Mouse (Mus musculus) right cerebral cortex, postnatal 4 days (tissue): ENCODE data around the gene Klrg1.

Experiments used
- DNase-seq: peaks from one replicate; pipeline ENCODE4 v3.0.0-alpha.2; 2022

Gene Klrg1

DNA sequence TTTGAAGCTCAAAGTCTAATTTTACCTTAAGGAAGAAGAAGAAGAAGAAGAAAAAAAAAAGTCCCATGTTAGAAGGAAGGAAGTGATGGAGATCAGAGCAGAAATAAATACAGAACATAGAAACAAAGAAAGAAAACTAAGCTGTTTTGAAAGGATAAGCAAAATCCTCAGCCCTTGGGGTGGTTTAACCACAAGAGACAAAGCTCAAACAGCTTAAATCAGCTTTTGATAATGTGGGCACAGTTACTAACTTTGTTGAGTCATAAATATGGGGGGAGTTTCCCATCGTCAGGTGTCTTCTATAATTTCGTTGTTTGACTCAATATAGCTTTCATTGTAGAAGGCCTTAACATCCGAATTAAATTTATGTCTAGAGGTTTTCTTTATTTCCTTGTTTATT, 9.1 kb upstream of the Klrg1 start:
- DNase-seq = no peak

DNA sequence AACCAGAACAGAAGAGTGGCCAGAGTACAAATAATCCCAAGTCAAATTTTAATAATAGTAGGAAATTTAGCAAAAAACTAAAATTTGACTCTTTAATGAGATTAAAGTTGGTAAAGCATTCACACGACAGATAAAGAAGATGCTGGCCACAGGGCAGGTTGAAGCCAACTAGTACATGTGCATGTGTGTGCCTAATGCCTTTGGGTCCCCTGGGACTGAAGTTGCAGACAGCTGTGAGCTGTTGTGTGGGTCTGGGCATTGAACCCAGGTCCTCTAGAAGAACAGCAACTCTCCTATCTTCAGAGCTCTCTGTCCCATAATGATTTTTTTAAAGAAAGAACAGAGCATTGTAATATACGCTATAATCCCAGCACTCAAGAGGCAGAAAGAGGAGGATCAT, 8.6 kb upstream of the Klrg1 start:
- no peak for DNase-seq

DNA sequence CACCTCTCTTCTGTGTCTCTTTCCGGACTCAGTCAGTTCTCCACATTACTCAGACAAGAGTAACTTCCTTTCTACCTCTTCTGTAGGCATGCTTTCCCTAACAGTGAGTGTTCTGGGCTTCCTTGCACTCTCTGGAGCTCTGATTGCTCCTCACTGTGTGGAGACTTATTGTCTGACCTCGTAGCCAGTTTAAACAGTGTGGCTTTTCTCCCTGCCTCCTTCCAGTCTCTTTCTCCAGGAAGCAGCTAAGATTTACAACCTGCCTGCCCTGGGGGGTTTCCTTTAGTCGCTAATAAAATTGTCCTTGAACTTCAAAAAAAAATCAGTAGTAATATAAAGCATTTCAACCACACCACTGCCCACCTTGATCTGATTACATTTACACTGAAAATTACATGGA, 7.6 kb upstream of the Klrg1 start:
- no peak for DNase-seq

DNA sequence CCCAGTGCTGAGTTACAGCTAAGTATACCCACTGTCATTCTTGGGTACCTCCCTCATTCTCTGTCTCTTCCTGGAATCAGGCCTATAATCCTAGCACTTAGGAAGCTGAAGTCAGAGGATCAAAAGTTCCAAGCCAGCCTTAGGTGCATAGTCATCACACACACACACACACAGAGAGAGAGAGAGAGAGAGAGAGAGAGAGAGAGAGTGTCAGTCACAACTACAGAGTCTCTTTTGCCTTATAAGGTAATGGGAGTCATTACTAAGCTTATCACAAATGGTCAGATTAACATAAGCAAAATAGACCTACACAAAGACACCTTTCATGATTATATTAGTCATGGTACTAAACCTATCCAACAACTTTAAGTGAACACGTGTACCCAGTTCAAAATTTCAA, 6.6 kb upstream of the Klrg1 start:
- no peak for DNase-seq

DNA sequence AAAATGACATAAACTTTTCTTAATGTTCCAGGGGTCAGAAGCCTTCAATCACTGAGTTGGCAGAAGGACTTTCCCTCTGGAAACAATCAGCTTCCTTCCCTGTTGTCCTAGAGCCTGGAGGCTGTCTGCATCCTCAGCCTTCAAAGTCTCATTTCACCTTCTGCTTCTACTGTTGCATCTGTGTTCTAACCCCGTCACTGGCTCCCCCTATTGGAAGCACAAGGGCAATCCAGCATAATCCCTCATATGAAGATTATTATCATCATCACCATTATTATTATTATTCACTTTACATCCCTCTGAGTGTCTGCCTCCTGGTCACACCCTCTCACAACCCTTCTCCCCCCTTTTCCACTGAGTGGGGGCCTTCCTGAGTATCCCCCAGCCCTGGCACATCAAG, 5.6 kb upstream of the Klrg1 start:
- DNase-seq = no peak

DNA sequence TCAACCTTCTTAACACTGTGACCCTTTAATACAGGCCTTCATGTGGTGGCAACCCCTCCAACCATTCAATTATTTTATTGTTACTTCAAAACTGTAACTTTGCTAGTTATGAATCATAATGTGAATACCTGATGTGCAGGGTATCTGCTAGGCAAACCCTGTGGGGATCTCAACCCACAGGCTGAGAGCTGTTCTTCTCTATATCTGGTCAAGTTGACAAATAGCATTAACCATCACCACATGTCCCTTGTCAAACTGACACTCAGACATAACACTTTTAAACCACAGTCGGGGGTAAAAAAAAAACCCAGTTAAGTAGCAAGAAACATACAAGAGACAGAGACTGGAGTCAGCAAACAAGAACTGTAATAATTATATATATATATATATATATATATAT, 2.1 kb upstream of the Klrg1 start:
- DNase-seq = no peak

DNA sequence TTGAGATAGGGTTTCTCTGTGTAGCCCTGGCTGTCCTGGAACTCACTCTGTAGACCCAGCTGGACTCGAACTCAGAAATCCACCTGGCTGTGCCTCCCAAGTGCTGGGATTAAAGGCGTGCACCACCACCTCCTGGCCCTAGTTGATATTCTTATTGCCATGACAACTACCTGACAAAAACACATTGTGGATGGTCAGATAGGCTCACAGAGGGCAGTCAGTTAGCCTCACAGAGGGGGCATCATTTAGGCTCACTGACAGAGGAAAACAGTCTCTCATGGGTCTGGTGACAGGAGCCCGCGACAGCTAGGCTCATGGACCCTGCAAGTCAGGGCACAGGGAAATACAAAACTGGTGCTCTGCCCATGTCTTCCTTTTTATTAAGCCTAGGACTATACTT, 1.6 kb upstream of the Klrg1 start:
- no peak for DNase-seq

DNA sequence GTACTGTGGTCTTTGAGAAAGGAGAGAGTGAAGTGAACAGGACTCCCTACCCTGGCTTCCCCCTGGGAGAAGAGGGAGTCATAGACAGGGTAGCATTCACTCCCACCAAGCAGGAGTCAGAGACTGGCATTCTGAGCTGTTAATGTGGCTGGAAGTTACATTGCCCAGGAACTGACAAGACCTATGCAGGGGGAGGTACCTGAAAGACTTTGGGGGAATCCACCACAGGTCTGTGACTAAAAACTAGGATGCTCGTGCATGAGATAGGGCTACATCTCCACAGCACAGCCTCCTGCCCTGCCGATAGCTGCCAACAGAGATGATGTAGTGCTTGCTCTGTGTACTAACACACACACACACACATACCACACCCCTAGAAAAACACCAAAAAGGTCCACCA, 747 bp upstream of the Klrg1 start:
- DNase-seq = no peak

DNA sequence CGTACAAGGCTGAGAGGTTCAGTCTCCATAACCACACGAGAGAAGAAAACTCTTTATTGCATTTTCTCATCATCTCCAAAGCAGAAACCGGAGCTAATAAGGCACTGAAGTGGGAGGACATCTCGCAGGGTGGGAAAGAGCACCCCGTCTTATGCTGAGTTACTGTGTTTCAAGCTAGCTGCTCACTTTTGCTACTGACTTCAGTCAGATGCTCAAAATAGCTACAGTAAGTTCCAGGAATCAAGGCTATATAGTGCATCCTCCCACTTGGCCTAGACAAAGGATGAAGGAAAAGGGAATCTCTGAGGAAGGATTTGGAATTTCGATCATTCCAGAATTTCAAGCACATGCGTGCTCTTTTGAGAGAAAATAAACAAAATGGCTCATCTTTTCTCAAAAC, 6.1 kb downstream of the Klrg1 start:
- DNase-seq = no peak

DNA sequence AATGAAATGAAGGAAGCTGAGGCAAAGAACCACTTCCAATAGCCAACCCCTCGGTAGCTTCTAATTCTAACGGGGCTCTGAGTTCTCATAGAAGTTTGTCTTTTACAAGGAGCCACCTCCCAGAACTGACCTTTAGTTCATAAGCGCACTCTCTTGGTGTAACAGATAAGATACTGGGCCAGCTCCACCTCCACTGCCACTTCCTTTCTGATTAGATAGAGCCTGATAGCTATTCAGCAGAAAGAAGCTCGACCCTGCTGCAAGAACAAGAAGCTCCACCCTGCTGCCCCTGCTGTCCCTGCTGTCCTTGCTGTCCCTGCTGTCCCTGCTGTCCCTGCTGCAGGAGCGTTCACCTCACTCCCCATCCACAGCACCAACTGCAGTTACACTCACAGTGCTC, 8.1 kb downstream of the Klrg1 start:
- no peak for DNase-seq

DNA sequence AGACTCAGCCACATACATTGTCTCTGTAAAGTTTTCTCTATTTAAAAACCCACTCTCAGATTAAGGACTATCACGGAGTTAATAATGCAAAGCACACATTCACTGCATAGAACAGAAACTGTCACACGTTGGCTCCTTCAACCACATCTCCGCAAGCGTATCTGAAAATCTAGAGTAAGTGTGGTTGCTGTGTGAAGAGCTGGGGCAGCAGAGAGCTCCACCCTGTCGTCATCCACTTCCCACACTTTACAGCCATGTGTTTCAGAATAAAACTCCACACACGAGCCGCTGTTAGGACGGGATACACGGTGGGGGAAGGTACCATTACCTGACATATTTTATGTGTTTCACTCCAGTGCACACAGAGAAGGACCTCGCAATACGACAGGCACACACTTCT, 12.5 kb downstream of the Klrg1 start:
- no peak for DNase-seq

DNA sequence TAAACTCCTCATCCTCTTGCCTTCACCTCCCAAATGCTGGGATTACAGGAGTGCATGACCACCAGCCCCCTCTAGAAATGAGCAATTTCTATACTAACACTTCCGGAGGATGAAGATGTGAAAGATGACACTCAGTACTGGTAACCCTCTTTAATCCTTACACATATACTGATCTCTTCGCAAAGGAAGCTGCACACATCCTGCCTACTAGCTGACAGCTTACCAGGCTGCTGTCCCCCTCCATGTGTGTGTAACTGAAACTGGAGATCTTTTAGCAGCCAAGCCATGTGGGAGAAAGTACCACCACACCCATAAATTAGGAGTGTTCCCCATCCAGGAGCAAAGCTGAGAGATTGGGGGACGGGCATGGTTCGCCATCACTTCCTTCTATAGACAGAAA, 13.5 kb downstream of the Klrg1 start:
- DNase-seq = no peak

DNA sequence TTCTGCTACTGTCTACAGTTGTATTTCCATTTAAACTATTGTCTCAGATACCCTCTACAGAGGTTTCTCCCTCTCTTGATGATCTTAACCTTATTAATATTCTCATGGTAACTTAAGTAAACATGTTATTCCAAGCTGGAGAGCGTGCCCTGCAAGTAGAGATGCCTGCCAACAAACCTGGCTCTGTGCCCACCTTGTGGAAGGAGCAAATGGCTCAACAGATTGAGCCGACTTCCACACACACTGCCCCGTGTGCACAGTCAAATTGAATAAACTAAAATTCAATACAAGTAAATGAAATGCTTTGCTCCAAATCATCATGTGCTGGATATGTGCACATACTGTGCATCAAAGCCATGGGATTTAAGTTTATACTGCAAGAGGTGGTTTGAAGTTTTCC, 14.1 kb downstream of the Klrg1 start:
- peak; percentile 85 for DNase-seq

DNA sequence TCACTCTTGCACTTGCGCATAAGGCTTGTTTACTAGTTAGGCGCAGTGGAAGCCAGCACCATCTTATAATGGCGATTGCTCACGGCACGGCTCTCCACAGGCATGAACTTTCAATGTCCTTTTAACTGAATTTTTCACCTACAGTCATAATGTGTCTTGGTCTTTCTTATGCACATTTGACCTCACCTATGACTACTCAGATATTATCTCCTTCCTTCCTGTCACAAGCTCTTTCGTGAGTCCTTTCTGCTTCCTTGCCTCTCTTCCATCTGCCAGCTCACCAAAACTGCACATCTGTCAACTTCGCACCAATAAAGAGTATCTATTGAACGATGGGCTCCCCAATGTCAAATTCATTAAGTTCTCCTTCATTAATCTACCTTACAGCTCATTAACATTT, 20.1 kb downstream of the Klrg1 start:
- no peak for DNase-seq

DNA sequence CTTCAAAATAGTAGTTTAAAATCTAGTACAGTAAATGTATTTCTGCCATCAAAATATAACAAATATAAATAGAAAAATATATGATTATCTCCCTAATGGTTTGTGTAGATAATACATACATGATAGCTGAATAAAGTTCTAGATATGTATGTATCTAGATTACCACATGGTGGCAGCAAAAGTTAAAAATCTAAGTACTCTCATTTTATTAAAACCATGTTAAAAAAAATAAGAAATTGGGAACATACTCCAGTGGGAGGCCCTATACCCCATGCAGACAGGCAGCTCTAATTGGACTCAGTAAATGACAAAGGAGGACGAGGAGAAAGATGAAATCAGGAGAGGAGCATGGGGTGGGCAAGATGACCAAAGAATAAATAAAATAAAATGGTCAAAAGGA, 30.5 kb downstream of the Klrg1 start:
- no peak for DNase-seq

DNA sequence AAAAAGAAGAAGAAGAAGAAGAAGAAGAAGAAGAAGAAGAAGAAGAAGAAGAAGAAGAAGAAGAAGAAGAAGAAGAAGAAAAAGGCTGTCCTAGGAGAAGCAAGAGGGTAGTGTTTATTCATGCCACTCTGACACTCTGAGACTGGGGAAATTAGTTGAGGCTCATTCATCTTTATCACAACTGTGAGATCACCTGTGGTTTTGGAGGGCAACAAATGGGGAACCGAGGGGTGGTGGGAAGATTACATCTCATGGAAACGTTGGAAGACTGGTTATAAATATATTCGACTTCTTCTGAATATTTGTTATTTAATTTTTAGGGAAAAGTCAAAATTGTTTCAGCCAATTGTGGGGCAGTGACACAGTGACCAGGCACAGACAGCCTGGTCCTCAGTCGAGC, 32.6 kb downstream of the Klrg1 start:
- DNase-seq = no peak
